Comparison of ENCODE assay signal across 9 mouse cellular contexts in the genomic region with DNA sequence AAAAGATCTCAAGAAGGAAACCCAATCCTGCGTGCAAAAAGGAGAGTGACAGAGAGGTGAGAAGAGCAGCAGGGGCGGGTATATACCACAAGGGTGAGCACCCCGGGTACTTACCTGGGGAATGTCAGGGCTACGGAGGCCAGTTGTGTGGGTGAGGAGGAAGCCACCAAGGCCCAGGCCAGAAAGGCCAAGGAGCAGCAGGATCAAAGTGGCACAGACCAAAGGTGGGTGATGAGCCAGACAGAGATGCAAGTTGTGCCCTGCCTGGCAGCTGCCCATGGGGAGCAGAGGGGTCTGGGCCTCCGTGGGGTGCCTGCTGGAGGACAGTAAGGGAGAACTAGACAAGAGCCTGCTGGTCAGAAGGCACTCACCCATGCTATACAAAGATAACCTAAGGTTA. TPM values are rescaled to one million over a fixed set of nuclear protein-coding genes. Genes with fewer than 3 reads are reported as not detected.
DNase-seq lines count a peak whose midpoint lies in the region; ATAC-seq lines count a peak whose summit lies in the region.
"Had no signal": no experiment of that assay in that cellular context is flagged by ENCODE, and none has a peak within 500 bp of the region (broad histone marks: within the 10 kb centered on the region; RNA-seq: fewer than 3 reads in every experiment).

No protein-coding gene starts in this region.

- no peaks in the 10 kb centered on the region for H3K27me3 ChIP-seq in heart, embryonic 10.5 days (ENCODE audit: insufficient read depth, poor library complexity, severe bottlenecking)
- H3K27me3 ChIP-seq in forebrain, embryonic 10.5 days (ENCODE audit: poor library complexity, severe bottlenecking): no peaks in the 10 kb centered on the region
- no peaks in the 10 kb centered on the region for H3K27me3 ChIP-seq in liver, embryonic 13.5 days
- H3K27me3 ChIP-seq: limb, embryonic 12.5 days had no signal

- H3K36me3 ChIP-seq in heart, embryonic 10.5 days: 0 out of 2 replicates have a peak, but pooled peaks cover under 1% of the 10 kb centered on the region
- H3K36me3 ChIP-seq in forebrain, embryonic 10.5 days (replicated peaks): peaks cover under 1% of the 10 kb centered on the region; the same call in 1 of the 2 replicates
- no peaks in the 10 kb centered on the region; the same call in 1 of the 2 replicates for H3K36me3 ChIP-seq in liver, embryonic 13.5 days
- H3K36me3 ChIP-seq: limb, embryonic 12.5 days had no signal

- H3K27ac ChIP-seq in heart, embryonic 10.5 days: 0 out of 2 replicates have a peak overlapping the region, but pooled peaks have one; percentile 26
- 0 out of 2 replicates have a peak overlapping the region, but pooled peaks have one; percentile 30 for H3K27ac ChIP-seq in forebrain, embryonic 10.5 days
- H3K27ac ChIP-seq in liver, embryonic 13.5 days: peak overlapping the region; percentile 59
- H3K27ac ChIP-seq: limb, embryonic 12.5 days had no signal

- H3K4me1 ChIP-seq in heart, embryonic 10.5 days: peaks cover 17% of the 10 kb centered on the region
- peaks cover 23% of the 10 kb centered on the region for H3K4me1 ChIP-seq in forebrain, embryonic 10.5 days
- peaks cover 22% of the 10 kb centered on the region for H3K4me1 ChIP-seq in liver, embryonic 13.5 days (replicated peaks)

- peak overlapping the region; percentile 72 for H3K4me2 ChIP-seq in liver, embryonic 13.5 days

- peak overlapping the region; percentile 83 for H3K9ac ChIP-seq in liver, embryonic 13.5 days

- DNase-seq in heart, embryonic 10.5 days (ENCODE audit: low spot score): no peak
- no peak for DNase-seq in heart, adult 8-10 months (ENCODE audit: low spot score)
- DNase-seq in B cell, adult 2 months: peak; percentile 9 to 14
- DNase-seq in forebrain, embryonic 10.5 days (ENCODE audit: extremely low spot score, low spot score): no peak
- DNase-seq in liver, embryonic 13.5 days: no peak
- no peak for DNase-seq in ovary, postnatal 14 days (ENCODE audit: low spot score)
- no peak for DNase-seq in frontal cortex, postnatal 36 days (ENCODE audit: low spot score in 2 of 2)
- DNase-seq in adipocyte (ENCODE audit: low spot score): no peak

- H3K4me3 ChIP-seq in heart, embryonic 10.5 days: no peak overlapping the region
- peak overlapping the region; percentile 16; the same call in 1 of the 2 replicates for H3K4me3 ChIP-seq in forebrain, embryonic 10.5 days
- peak overlapping the region; percentile 73 for H3K4me3 ChIP-seq in liver, embryonic 13.5 days (replicated peaks)

- no peak for ATAC-seq in liver, embryonic 13.5 days (ENCODE audit: low read depth)

- no peaks in the 10 kb centered on the region for H3K9me3 ChIP-seq in heart, embryonic 10.5 days
- no peaks in the 10 kb centered on the region for H3K9me3 ChIP-seq in forebrain, embryonic 10.5 days
- H3K9me3 ChIP-seq in liver, embryonic 13.5 days (replicated peaks): no peaks in the 10 kb centered on the region
- H3K9me3 ChIP-seq: limb, embryonic 12.5 days had no signal

- WGBS in heart, embryonic 10.5 days: 86% methylated on average over 5 of the region's 5 CpGs
- WGBS in forebrain, embryonic 10.5 days: 81% methylated on average over 5 of the region's 5 CpGs
- 73% methylated on average over 5 of the region's 5 CpGs for WGBS in liver, embryonic 13.5 days (ENCODE audit: insufficient replicate concordance)

RNA-seq across cellular contexts. Expression of a gene that starts 12.4 kb away (rescaled TPM):
- 33.2 and 39.2 TPM in 2 replicates for polyA plus RNA-seq in heart, embryonic 10.5 days (2016; fragmentation: Nextera tagmentation; extraction: Ambion mirVana)
- 10 to 100 TPM; 35.8 to 40.4 (median 38.5) TPM for total RNA-seq in heart, adult 8-10 months (2022)
- 54.0 and 54.1 TPM in 2 replicates for polyA plus RNA-seq in forebrain, embryonic 10.5 days (2016; fragmentation: Nextera tagmentation; extraction: Ambion mirVana)
- polyA plus RNA-seq in liver, embryonic 13.5 days (2015; fragmentation: Nextera tagmentation; extraction: Ambion mirVana): 11.6 and 12.9 TPM in 2 replicates

RNA-seq across cellular contexts. Expression of a gene that starts 25.8 kb away (rescaled TPM):
- polyA plus RNA-seq in heart, embryonic 10.5 days (2016; fragmentation: Nextera tagmentation; extraction: Ambion mirVana): 18.6 and 20.7 TPM in 2 replicates
- total RNA-seq in heart, adult 8-10 months (2022): 10 to 100 TPM; 10.3 to 13.1 (median 12.6) TPM
- polyA plus RNA-seq in forebrain, embryonic 10.5 days (2016; fragmentation: Nextera tagmentation; extraction: Ambion mirVana): 22.2 and 24.9 TPM in 2 replicates
- 16.1 and 16.5 TPM in 2 replicates for polyA plus RNA-seq in liver, embryonic 13.5 days (2015; fragmentation: Nextera tagmentation; extraction: Ambion mirVana)

RNA-seq across cellular contexts. Expression of a gene that starts 31.8 kb away (rescaled TPM):
- 15.5 and 21.3 TPM in 2 replicates for polyA plus RNA-seq in heart, embryonic 10.5 days (2016; fragmentation: Nextera tagmentation; extraction: Ambion mirVana)
- 1 to 10 TPM; 6.6 to 9.3 (median 7.3) TPM for total RNA-seq in heart, adult 8-10 months (2022)
- polyA plus RNA-seq in forebrain, embryonic 10.5 days (2016; fragmentation: Nextera tagmentation; extraction: Ambion mirVana): 17.5 and 18.0 TPM in 2 replicates
- 6.2 and 6.9 TPM in 2 replicates for polyA plus RNA-seq in liver, embryonic 13.5 days (2015; fragmentation: Nextera tagmentation; extraction: Ambion mirVana)

RNA-seq across cellular contexts. Expression of a gene that starts 34.7 kb away (rescaled TPM):
- polyA plus RNA-seq in heart, embryonic 10.5 days (2016; fragmentation: Nextera tagmentation; extraction: Ambion mirVana): 79.1 and 92.0 TPM in 2 replicates
- total RNA-seq in heart, adult 8-10 months (2022): 10 to 100 TPM; 18.3 to 23.9 (median 21.3) TPM
- polyA plus RNA-seq in forebrain, embryonic 10.5 days (2016; fragmentation: Nextera tagmentation; extraction: Ambion mirVana): 110 and 117 TPM in 2 replicates
- polyA plus RNA-seq in liver, embryonic 13.5 days (2015; fragmentation: Nextera tagmentation; extraction: Ambion mirVana): 55.2 and 65.3 TPM in 2 replicates

RNA-seq across cellular contexts. Expression of a gene that starts 35.1 kb away (rescaled TPM):
- 31.1 and 35.0 TPM in 2 replicates for polyA plus RNA-seq in heart, embryonic 10.5 days (2016; fragmentation: Nextera tagmentation; extraction: Ambion mirVana)
- total RNA-seq in heart, adult 8-10 months (2022): 1 to 10 TPM; 4.8 to 9.6 (median 6.4) TPM
- 57.4 and 65.2 TPM in 2 replicates for polyA plus RNA-seq in forebrain, embryonic 10.5 days (2016; fragmentation: Nextera tagmentation; extraction: Ambion mirVana)
- polyA plus RNA-seq in liver, embryonic 13.5 days (2015; fragmentation: Nextera tagmentation; extraction: Ambion mirVana): 17.8 and 18.9 TPM in 2 replicates

Comparison
In these comparisons a context has a peak if more than half of its experiments do, and no peak if none do; other contexts are left out.
1. DNase-seq: peak in B cell, adult 2 months (2 of 2); none in heart, embryonic 10.5 days (single experiment), heart, adult 8-10 months (single experiment), forebrain, embryonic 10.5 days (single experiment), liver, embryonic 13.5 days (single experiment), ovary, postnatal 14 days (single experiment), frontal cortex, postnatal 36 days (0 of 2) and adipocyte (single experiment).
2. Peak in every context shown above with its lines, with median percentiles within 50 percentile points of each other: H3K27ac ChIP-seq.